Mouse (Mus musculus) intestine, postnatal 0 days (tissue): ENCODE results near the gene Iqschfp. TPM values are rescaled to one million over a fixed set of nuclear protein-coding genes. Genes with fewer than 3 reads are reported as not detected.

Source experiments
- ATAC-seq: fragments of 200-750 bp; cut with Nextera tagmentation; 2 replicates; pipeline ENCODE4 v1.8.0; 2017; ENCODE audit warnings: mild to moderate bottlenecking, moderate TSS enrichment, moderate library complexity
- H3K27ac ChIP-seq: fragments of 300-500 bp; sonication (generic); 2 replicates; pipeline ENCODE4 v1.5.1; 2014; ENCODE audit warnings: mild to moderate bottlenecking, low read depth, low read length, moderate library complexity
- H3K27me3 ChIP-seq: fragments of 300-500 bp; sonication (generic); replicated peaks from 2 replicates; pipeline ENCODE4 v1.6.1; 2014; ENCODE audit warnings: low read length, mixed read lengths; ENCODE audit not compliant: control insufficient read depth, insufficient read depth
- H3K36me3 ChIP-seq: fragments of 300-500 bp; sonication (generic); 2 replicates; pipeline ENCODE4 v1.6.1; 2014; ENCODE audit warnings: mild to moderate bottlenecking, moderate library complexity; ENCODE audit not compliant: control insufficient read depth, insufficient read depth
- H3K4me1 ChIP-seq: fragments of 300-500 bp; sonication (generic); replicated peaks from 2 replicates; pipeline ENCODE4 v1.6.1; 2014; ENCODE audit warnings: antibody characterized with exemption, low read length, mixed read lengths; ENCODE audit not compliant: control insufficient read depth, insufficient read depth
- H3K4me2 ChIP-seq: fragments of 300-500 bp; sonication (generic); replicated peaks from 2 replicates; pipeline ENCODE4 v1.6.1; 2014; ENCODE audit warnings: low read depth, mild to moderate bottlenecking, moderate library complexity
- H3K4me3 ChIP-seq: fragments of 300-500 bp; sonication (generic); 2 replicates; pipeline ENCODE4 v1.5.1; 2014; ENCODE audit warnings: low read depth, low read length
- H3K9ac ChIP-seq: fragments of 300-500 bp; sonication (generic); 2 replicates; pipeline ENCODE4 v1.6.1; 2014; ENCODE audit warnings: mild to moderate bottlenecking, low read depth, low read length
- H3K9me3 ChIP-seq: fragments of 300-500 bp; sonication (generic); 2 replicates; pipeline ENCODE4 v1.6.1; 2016; ENCODE audit warnings: mixed run types; ENCODE audit not compliant: control insufficient read depth
- CTCF ChIP-seq: sonication (generic); IDR thresholded peaks from 2 replicates; pipeline ENCODE4 v1.5.1; 2016; ENCODE audit warnings: low read depth, mild to moderate bottlenecking, control low read depth, antibody characterized with exemption, moderate library complexity
- WGBS: fragments of 180-500 bp; shearing (Covaris S2); extraction: QIAGEN DNeasy Blood & Tissue Kit; methylation state at CpG from one replicate; pipeline ENCODE4 v1.1.7; 2014; 5-methylcytosine and 5-hydroxymethylcytosine counted together
- polyA plus RNA-seq: library from polyadenylated mRNA; unstranded; fragments of >200 nt; fragmentation: Nextera tagmentation; extraction: Ambion mirVana; gene quantifications from 2 replicates; pipeline ENCODE4 v1.2.1, GENCODE M21; 2015

Iqschfp gene
- polyA plus RNA-seq, 1 experiment from 2014 or later = 0.37 TPM

DNA sequence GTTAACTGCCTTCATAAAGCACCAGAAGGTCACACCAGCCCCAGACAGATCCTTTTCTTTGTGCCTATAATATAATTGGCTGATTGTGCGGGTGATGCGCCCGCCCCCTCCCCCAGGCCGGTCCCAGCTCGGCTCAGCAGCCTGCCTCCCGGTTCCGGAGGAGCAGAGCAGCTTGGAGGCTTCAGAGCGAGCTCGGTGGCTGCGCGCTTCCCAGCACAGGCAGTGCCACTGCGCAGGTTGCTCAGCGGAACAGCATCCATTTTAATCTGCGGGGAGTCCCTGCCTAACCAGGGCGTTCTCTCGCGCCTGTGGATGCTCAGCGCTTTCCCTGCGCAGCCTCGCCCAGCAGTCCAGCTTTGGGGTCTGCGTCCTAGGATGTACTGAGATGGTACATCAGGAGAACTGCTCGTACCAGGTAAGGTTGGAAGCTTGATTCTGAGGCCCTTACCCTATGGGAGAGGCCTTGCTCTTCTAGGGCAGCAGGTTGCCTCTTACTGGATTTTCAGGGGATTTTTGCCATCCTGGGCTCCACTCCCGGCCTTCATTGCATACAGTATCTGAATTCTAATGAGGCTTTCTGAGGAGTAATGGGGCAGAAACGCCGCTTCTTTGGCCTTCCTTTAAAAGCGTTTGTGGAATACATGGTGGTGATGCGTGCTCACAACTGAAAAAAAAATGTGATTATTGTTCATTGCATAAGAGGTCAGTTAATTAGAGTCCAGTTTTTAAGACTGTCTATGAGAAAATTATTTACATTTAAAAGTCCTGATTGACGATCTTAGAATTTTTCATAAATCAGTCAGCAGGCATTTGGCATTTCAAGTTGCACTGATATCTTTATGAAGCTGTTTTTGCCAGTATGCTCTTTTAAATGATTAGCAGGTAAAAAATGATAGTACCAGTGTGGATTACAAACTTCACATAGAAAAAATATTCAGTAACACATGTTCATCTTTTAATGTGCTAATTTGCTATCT lies 680.5 kb downstream of the Iqschfp start:
- H3K4me3 ChIP-seq = 0 out of 2 replicates have a peak overlapping the region, but pooled peaks have one; percentile 1
- no peaks in the 10 kb centered on the region for H3K9me3 ChIP-seq
- H3K36me3 ChIP-seq = no peaks in the 10 kb centered on the region
- H3K9ac ChIP-seq = no peak overlapping the region
- no peaks in the 10 kb centered on the region for H3K27me3 ChIP-seq
- no peak for ATAC-seq
- no peak overlapping the region for H3K27ac ChIP-seq
- no peaks in the 10 kb centered on the region for H3K4me1 ChIP-seq
- TF ChIP-seq CTCF = no peak
- WGBS = 28% methylated on average over 28 of the region's 28 CpGs
- peak overlapping the region; percentile 49 for H3K4me2 ChIP-seq

DNA sequence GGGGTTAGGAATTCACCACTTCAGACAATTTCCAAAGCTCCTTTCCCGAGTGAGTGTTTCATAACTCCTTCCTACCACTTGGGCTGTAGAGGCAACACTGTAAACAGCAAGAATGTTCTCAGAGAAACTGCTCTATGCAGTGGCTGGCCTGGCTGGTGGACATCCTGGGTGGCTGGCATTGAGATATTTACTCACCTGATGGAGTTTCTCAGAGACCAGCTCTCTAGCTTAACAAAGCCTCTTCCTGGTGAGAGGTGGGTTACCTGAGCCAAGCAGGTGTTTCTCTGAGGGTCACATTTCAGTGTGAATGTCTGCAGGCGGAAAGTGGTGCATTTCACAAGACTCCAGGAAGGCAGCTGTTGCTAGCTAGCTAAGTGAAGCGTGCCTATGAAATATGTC lies 681.2 kb downstream of the Iqschfp start:
- no peak for TF ChIP-seq CTCF
- ATAC-seq = no peak
- 0 out of 2 replicates have a peak overlapping the region, but pooled peaks have one; percentile 4 for H3K4me2 ChIP-seq
- WGBS = 68% methylated on average over 3 of the region's 3 CpGs
- no peaks in the 10 kb centered on the region for H3K9me3 ChIP-seq
- no peaks in the 10 kb centered on the region for H3K36me3 ChIP-seq
- H3K4me3 ChIP-seq = no peak overlapping the region
- no peak overlapping the region for H3K27ac ChIP-seq
- H3K27me3 ChIP-seq = no peaks in the 10 kb centered on the region
- no peaks in the 10 kb centered on the region for H3K4me1 ChIP-seq
- no peak overlapping the region for H3K9ac ChIP-seq

DNA sequence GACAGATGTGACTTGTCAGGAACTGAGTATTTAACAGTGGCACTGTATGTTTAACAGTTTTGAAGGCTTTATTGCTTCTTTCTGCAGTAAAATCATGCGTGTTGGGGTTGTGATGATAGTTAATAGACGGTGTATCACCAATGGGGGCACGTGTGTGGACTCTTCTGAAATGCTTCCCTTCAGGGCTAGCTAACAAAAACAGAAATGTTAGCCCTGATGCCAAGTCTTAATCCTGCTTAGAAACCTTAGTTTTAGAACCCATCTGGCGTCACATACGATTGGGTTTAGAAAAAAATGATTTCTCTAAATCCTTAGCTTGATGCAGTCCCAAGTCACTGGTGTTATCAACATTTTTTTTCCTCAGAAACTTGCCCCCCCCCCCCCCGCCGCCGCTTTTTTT lies 682.1 kb downstream of the Iqschfp start:
- 48% methylated on average over 5 of the region's 8 CpGs for WGBS
- Histone ChIP-seq H3K4me1 (no peaks in the 10 kb centered on the region), H3K36me3 (no peaks in the 10 kb centered on the region), H3K4me2 (no peak overlapping the region), H3K27me3 (no peaks in the 10 kb centered on the region), H3K9ac (no peak overlapping the region), H3K4me3 (no peak overlapping the region), H3K9me3 (no peaks in the 10 kb centered on the region), H3K27ac (no peak overlapping the region)
- ATAC-seq = no peak
- TF ChIP-seq CTCF = no peak

DNA sequence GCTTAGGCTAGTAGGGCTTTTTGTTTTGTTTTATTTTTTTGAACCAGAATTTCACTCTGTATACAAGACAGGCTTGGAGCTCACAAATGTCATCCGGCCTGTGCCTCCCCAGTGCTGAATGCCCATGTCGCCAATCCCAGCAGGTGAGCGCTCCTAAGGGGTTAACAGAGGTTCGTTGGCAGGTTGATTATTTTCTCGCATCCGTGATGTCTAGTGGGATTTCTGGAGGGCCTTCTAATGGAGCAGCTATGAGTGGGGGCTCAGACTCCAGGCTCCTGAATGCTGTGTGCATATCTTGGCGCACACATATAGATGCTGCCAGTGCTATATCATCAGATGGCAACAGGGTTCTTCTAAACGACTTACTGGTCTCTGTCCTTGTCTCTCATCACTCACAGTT lies 682.5 kb downstream of the Iqschfp start:
- Histone ChIP-seq H3K36me3 (no peaks in the 10 kb centered on the region), H3K9ac (no peak overlapping the region), H3K4me1 (no peaks in the 10 kb centered on the region), H3K4me3 (no peak overlapping the region), H3K9me3 (no peaks in the 10 kb centered on the region), H3K27ac (no peak overlapping the region), H3K4me2 (no peak overlapping the region), H3K27me3 (no peaks in the 10 kb centered on the region)
- no peak for TF ChIP-seq CTCF
- ATAC-seq = no peak
- WGBS = 75% methylated on average over 8 of the region's 8 CpGs

DNA sequence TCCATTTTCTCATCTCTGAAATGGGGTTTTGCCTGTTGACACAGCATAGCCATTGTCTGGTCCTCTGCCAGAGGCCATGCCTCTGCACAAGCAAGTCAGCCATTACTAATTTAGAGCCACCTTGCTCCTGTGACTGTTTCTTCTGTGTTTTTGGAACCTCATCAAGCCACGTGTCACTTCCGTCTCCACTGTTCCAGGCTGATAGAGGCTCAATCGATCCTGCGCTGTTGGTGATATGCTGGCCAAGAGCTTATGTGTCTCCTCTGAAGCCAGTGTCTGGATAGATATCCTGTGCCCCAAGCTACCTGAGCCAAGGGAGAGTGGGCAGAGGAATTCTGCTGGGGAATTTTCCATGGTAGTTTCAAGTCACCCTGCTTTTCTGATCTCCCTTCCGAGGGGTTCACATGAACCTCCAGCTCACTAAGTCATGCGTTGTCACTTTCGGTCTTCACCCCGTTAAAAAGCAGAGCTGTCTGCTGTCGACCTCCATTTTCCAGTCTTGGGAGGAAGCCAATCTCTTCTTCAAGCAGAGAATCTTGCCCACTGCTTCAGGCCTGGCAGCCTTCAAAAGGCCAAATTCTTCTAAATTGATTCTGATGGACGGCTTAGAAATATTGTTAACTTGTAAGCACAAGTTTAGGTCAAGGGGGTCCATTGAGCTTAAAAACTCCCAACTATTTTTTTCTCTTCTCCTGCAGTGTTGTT lies 683.8 kb downstream of the Iqschfp start:
- Histone ChIP-seq H3K9ac (no peak overlapping the region), H3K36me3 (no peaks in the 10 kb centered on the region), H3K4me3 (no peak overlapping the region), H3K27ac (no peak overlapping the region), H3K4me1 (no peaks in the 10 kb centered on the region), H3K4me2 (no peak overlapping the region), H3K9me3 (no peaks in the 10 kb centered on the region), H3K27me3 (no peaks in the 10 kb centered on the region)
- no peak for ATAC-seq
- 79% methylated on average over 10 of the region's 10 CpGs for WGBS
- TF ChIP-seq CTCF = no peak

DNA sequence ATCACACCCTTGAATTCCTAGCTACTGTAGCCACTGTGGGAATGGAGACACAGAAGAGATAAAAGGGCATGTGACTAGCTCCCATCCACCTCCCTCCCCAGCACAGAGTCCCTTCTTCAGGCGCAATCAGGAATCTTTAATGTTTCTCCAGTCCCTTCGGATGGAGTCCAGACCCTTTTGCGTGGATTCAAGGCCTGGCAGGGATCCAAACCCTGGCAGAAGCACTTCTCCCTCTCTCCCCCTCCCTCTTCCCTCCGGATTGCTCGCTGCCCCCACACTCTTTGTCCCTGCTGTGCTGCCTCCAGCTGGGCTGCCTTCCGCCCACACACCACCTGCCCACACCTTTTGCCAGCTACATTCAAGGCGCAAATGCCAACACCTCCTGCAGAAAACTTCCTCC lies 684.4 kb downstream of the Iqschfp start:
- no peak overlapping the region for H3K9ac ChIP-seq
- H3K27me3 ChIP-seq = no peaks in the 10 kb centered on the region
- H3K4me1 ChIP-seq = no peaks in the 10 kb centered on the region
- no peaks in the 10 kb centered on the region for H3K36me3 ChIP-seq
- H3K27ac ChIP-seq = no peak overlapping the region
- TF ChIP-seq CTCF = no peak
- no peak overlapping the region; the same call in 1 of the 2 replicates for H3K4me2 ChIP-seq
- no peaks in the 10 kb centered on the region for H3K9me3 ChIP-seq
- WGBS = 40% methylated on average over 7 of the region's 7 CpGs
- no peak overlapping the region for H3K4me3 ChIP-seq
- ATAC-seq = no peak
